Mouse (Mus musculus) central nervous system, embryonic 14 days (tissue): ENCODE measurements around the gene Zfp780b. TPM values are rescaled to one million over a fixed set of nuclear protein-coding genes. Genes with fewer than 3 reads are reported as not detected.

ENCODE experiments used
- polyA plus RNA-seq: library from polyadenylated mRNA; depleted of rRNA; stranded (reverse); fragments of >200 nt; gene quantifications from 2 replicates; pipeline ENCODE4 v1.2.3, GENCODE M21; 2012; rRNA removed

Zfp780b gene
- polyA plus RNA-seq = 7.2 and 7.5 TPM in 2 replicates

DNA sequence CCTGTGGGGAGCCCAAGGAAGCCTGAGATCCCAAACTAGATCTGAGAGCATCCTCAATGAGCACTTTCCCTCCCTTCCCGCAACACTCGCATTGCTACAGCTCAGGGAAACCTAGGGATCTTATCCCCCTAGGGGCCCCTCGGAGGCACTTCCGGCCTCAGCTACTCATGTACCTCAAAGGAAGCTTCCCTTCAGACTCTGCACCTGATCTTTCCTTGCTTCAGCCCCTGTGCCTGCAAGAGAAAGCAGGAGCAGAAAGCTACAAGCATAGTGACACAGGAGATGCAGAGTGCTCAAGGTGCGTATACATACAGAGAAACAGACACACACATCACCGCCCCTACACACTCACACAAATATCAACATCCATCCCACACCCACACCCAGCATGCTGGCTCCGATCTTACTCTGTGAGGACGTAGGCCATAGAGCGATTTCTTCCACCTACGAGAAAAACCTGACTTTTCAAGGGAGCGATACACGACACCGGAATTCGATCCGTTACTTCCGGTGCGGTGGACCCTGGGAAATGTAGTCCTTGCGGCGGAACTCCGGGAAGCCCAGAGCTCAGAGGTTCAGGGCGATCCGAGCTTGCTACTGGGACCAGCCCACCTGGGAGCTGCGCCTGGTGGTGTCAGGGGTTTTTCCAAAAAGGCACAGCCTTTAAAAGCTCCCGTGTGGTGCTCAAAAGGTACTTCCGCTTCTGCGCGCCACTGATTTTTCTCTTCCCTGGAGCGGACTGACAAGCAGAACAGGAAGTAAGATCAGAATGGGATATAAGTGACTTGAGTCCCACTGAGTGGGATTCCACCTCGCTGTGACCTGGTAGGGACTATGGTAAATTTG, at the start of gene Zfp780b:
Gene Zfp780b, minus strand, starts transcription at position 489 of the 846 bp plus-strand sequence.

DNA sequence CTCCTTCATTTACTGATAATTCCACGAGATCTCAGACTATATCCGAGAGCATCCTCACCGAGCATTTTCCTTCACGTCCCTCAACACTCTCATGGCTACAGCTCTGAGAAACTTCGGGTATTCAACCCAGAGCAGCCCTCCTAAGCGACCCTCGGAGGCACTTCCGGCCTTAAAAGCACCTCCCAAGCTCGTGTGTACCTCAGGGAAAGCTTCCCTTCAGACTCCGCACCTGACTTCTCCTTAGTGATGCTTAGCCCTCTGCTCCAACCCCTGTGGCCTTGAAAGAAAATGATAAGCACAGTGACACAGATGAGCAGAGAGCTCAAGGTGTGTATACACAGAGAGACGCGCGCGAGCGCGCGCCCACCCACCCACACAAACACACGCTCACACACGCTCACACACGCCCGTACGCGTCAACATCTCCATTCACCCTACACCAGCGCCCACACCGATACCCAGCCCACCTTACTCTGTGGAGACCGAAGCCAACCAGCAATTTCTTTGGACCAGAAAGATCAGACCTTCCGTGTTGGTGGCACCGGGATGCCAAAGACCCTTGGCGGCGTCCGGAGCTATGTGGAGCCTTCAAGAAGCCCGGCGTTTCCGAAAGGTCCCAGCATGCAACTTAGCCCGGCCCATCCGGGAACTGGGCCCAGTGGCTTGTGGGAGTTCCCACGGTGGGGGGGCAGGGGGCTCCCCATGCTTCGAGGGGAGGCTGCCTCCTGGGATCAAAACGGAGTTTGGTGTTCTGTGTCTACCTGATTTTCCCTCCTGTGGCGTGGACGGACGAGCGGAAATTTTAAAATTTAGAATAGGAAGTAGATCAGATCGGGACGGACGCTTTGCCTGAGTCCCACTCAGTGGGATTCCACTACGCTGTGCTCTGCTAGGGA, 34.8 kb upstream of the Zfp780b start, which contains the start of gene Zfp850:
Gene Zfp850, minus strand, starts transcription at position 567 of the 896 bp plus-strand sequence.

DNA sequence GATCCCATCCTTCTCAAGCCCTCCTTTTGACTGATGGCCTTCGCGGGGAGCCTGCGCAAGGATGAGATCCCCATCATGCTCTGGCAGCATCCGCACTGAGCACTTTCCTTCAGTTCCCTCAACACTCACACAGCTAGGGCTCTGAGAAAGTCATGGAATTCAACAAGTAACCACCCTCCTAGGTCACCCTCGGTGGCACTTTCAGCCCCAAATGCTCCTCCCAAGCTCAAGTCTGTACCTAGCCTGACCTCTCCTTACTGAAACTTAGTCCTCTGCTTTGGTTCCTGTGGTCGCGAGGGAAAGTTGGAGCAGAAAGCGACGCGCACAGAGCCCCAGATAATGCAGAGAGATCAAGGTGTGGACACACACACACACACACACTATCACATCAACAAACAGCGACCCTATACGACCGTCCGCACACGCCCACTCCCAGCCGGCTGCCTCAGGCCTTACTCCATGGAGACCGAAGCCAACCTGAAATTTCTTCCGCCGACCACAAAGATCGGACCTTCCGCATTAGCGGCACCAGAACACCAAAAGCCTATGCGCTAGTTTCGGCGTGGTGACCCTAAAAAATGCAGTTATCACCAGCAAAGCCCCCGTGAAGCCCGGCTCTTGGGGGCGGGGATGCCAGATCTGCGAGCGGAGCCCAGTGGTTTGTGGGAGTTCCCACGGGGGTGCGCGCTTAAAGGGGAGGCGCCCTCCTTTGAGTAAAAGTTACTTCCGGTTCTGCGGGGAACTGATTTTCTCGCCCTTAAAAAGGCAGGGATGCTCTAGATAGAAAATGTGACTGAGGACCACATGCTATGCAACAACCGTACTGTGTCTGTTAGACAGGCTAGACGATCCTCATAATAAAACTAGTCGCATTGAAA, 49.9 kb downstream of the Zfp780b start, which contains the start of gene Zfp974:
Gene Zfp974, minus strand, starts transcription at position 643 of the 878 bp plus-strand sequence.

Other genes starting within 250 kb of the Zfp780b start
- gene Zfp60, start 247.8 kb downstream of the Zfp780b start, polyA plus RNA-seq = 31.6 and 40.7 TPM in 2 replicates
- gene Zfp626, start 172.0 kb downstream of the Zfp780b start, polyA plus RNA-seq = 3.3 and 4.0 TPM in 2 replicates
- gene Zfp59, start 140.6 kb downstream of the Zfp780b start, polyA plus RNA-seq = 5.3 and 6.1 TPM in 2 replicates
- 1.2 and 1.3 TPM in 2 replicates for gene Zfp607a, start 121.6 kb downstream of the Zfp780b start, polyA plus RNA-seq
- gene Zfp974, start 49.7 kb downstream of the Zfp780b start, polyA plus RNA-seq = 7.6 and 8.2 TPM in 2 replicates
- 3.0 and 3.4 TPM in 2 replicates for gene Zfp850, start 34.9 kb upstream of the Zfp780b start, polyA plus RNA-seq
- gene Psmc4, start 70.9 kb upstream of the Zfp780b start, polyA plus RNA-seq = 249 and 270 TPM in 2 replicates
- gene Fcgbp, start 92.1 kb upstream of the Zfp780b start, polyA plus RNA-seq = 0.18 and 0.24 TPM in 2 replicates
- 0.04 and 0.05 TPM in 2 replicates for gene 9530053A07Rik, start 150.3 kb upstream of the Zfp780b start, polyA plus RNA-seq
- gene Fbl, start 190.5 kb upstream of the Zfp780b start, polyA plus RNA-seq = 244 and 245 TPM in 2 replicates
- 34.0 and 36.4 TPM in 2 replicates for gene Dyrk1b, start 200.3 kb upstream of the Zfp780b start, polyA plus RNA-seq